Mouse (Mus musculus): ENCODE results near the gene Gm42791.

Gm42791 gene

GRCm38 (mm10) chr5:148953098-148953497 is 41.8 kb downstream of the Gm42791 start:
- peak in 1 of 2 experiments; percentile 64 for DNase-seq (ENCODE audit: low spot score in 2 of 2)

- DNase-seq (ENCODE audit: low spot score in 2 of 2), result peak in 1 of 2 experiments; percentile 68
Observed at GRCm38 (mm10) chr5:148952419-148952818, 42.5 kb downstream of the Gm42791 start.

- no peak for DNase-seq (ENCODE audit: low spot score in 2 of 2)
Observed at GRCm38 (mm10) chr5:148951360-148951759, 43.6 kb downstream of the Gm42791 start.

- DNase-seq (ENCODE audit: low spot score in 2 of 2), result no peak
Observed at GRCm38 (mm10) chr5:148950064-148950463, 44.9 kb downstream of the Gm42791 start.

- DNase-seq (ENCODE audit: low spot score in 2 of 2), result no peak
Observed at GRCm38 (mm10) chr5:148948577-148948976, 46.4 kb downstream of the Gm42791 start.

- no peak for DNase-seq (ENCODE audit: low spot score in 2 of 2)
Observed at GRCm38 (mm10) chr5:148947412-148947811, 47.5 kb downstream of the Gm42791 start.

GRCm38 (mm10) chr5:148946787-148947186 is 48.2 kb downstream of the Gm42791 start:
- DNase-seq (ENCODE audit: low spot score in 2 of 2), result no peak

GRCm38 (mm10) chr5:148945735-148946134 is 49.2 kb downstream of the Gm42791 start:
- DNase-seq (ENCODE audit: low spot score in 2 of 2), result no peak

GRCm38 (mm10) chr5:148944024-148944423 is 50.9 kb downstream of the Gm42791 start:
- DNase-seq (ENCODE audit: low spot score in 2 of 2), result no peak

GRCm38 (mm10) chr5:148943444-148943843 is 51.5 kb downstream of the Gm42791 start:
- no peak for DNase-seq (ENCODE audit: low spot score in 2 of 2)

- no peak for DNase-seq (ENCODE audit: low spot score in 2 of 2)
Observed at GRCm38 (mm10) chr5:148942957-148943356, 52.0 kb downstream of the Gm42791 start.

- no peak for DNase-seq (ENCODE audit: low spot score in 2 of 2)
Observed at GRCm38 (mm10) chr5:148942305-148942704, 52.6 kb downstream of the Gm42791 start.

- DNase-seq (ENCODE audit: low spot score in 2 of 2), result no peak
Observed at GRCm38 (mm10) chr5:148941867-148942266, 53.1 kb downstream of the Gm42791 start.

GRCm38 (mm10) chr5:148939948-148940382 is 55.0 kb downstream of the Gm42791 start:
- no peak for DNase-seq (ENCODE audit: low spot score in 2 of 2)

GRCm38 (mm10) chr5:148936516-148936951 is 58.4 kb downstream of the Gm42791 start:
- DNase-seq (ENCODE audit: low spot score in 2 of 2), result no peak

- DNase-seq (ENCODE audit: low spot score in 2 of 2), result no peak
Observed at GRCm38 (mm10) chr5:148935871-148936270, 59.1 kb downstream of the Gm42791 start.

- DNase-seq (ENCODE audit: low spot score in 2 of 2), result no peak
Observed at GRCm38 (mm10) chr5:148935071-148935821, 59.7 kb downstream of the Gm42791 start.

- DNase-seq (ENCODE audit: low spot score in 2 of 2), result no peak
Observed at GRCm38 (mm10) chr5:148934457-148934856, 60.5 kb downstream of the Gm42791 start.

GRCm38 (mm10) chr5:148933767-148934166 is 61.2 kb downstream of the Gm42791 start:
- DNase-seq (ENCODE audit: low spot score in 2 of 2), result no peak

- no peak for DNase-seq (ENCODE audit: low spot score in 2 of 2)
Observed at GRCm38 (mm10) chr5:148931301-148931700, 63.6 kb downstream of the Gm42791 start.

- no peak for DNase-seq (ENCODE audit: low spot score in 2 of 2)
Observed at GRCm38 (mm10) chr5:148929116-148929449, 65.9 kb downstream of the Gm42791 start, which contains the start of gene Katnal1. Gene Katnal1, minus strand, starts transcription at chr5:148929320.

GRCm38 (mm10) chr5:148928382-148929115 is 66.4 kb downstream of the Gm42791 start:
- peak; percentile 91 to 92 for DNase-seq (ENCODE audit: low spot score in 2 of 2)

- no peak for DNase-seq (ENCODE audit: low spot score in 2 of 2)
Observed at GRCm38 (mm10) chr5:148927717-148928223, 67.2 kb downstream of the Gm42791 start.
